Mouse (Mus musculus) liver, embryonic 16.5 days (tissue): ENCODE measurements at regions not wholly inside any gene's neighbourhood (a gene's known extent, or its start where the extent isn't known, plus 50 kb on each side); places are given as distances from the start of the nearest gene placed in this dataset.

Source experiments
- ATAC-seq: fragments of 200-750 bp; cut with Nextera tagmentation; 2 replicates; pipeline ENCODE4 v1.8.0; 2017; ENCODE audit warnings: low read depth, mild to moderate bottlenecking, moderate number of reproducible peaks, moderate library complexity
- H3K27ac ChIP-seq: fragments of 300-500 bp; sonication (generic); 2 replicates; pipeline ENCODE4 v1.5.1; 2014; ENCODE audit warnings: mild to moderate bottlenecking, low read length
- H3K27me3 ChIP-seq: fragments of 300-500 bp; sonication (generic); 2 replicates; pipeline ENCODE4 v1.6.1; 2014; ENCODE audit warnings: low read depth, low read length, mixed read lengths; ENCODE audit not compliant: control insufficient read depth, insufficient read depth
- H3K36me3 ChIP-seq: fragments of 300-500 bp; sonication (generic); 2 replicates; pipeline ENCODE4 v1.6.1; 2014; ENCODE audit warnings: mild to moderate bottlenecking; ENCODE audit not compliant: control insufficient read depth, insufficient read depth
- H3K4me1 ChIP-seq: fragments of 300-500 bp; sonication (generic); 2 replicates; pipeline ENCODE4 v1.6.1; 2014; ENCODE audit warnings: low read depth, low read length, mixed read lengths; ENCODE audit not compliant: control insufficient read depth
- H3K4me2 ChIP-seq: fragments of 300-500 bp; sonication (generic); 2 replicates; pipeline ENCODE4 v1.6.1; 2014; ENCODE audit warnings: low read depth, low read length, mixed read lengths
- H3K4me3 ChIP-seq: fragments of 300-500 bp; sonication (generic); 2 replicates; pipeline ENCODE4 v1.5.1; 2014; ENCODE audit warnings: low read depth, mild to moderate bottlenecking, low read length
- H3K9ac ChIP-seq: fragments of 300-500 bp; sonication (generic); 2 replicates; pipeline ENCODE4 v1.6.1; 2014; ENCODE audit warnings: low read depth, low read length
- H3K9me3 ChIP-seq: fragments of 300-500 bp; sonication (generic); replicated peaks from 2 replicates; pipeline ENCODE4 v1.6.1; 2016; ENCODE audit warnings: low read length; ENCODE audit not compliant: control insufficient read depth
- WGBS: fragments of 180-500 bp; shearing (Covaris S2); extraction: QIAGEN DNeasy Blood & Tissue Kit; methylation state at CpG from one replicate; pipeline ENCODE4 v1.1.7; 2014; ENCODE audit not compliant: insufficient replicate concordance; 5-methylcytosine and 5-hydroxymethylcytosine counted together

GRCm38 (mm10) chr9:47400117-47400823 is 129.7 kb upstream of the Cadm1 start:
- H3K9me3 ChIP-seq: no peaks in the 10 kb centered on the region
- no peak overlapping the region for H3K4me3 ChIP-seq
- no peak overlapping the region for H3K27ac ChIP-seq
- WGBS: 20% methylated on average over 7 of the region's 7 CpGs
- H3K4me1 ChIP-seq: no peaks in the 10 kb centered on the region; the same call in 1 of the 2 replicates
- H3K9ac ChIP-seq: no peak overlapping the region
- ATAC-seq: peak; percentile 60; the same call in 1 of the 2 replicates
- no peaks in the 10 kb centered on the region for H3K27me3 ChIP-seq
- H3K4me2 ChIP-seq: no peak overlapping the region
- H3K36me3 ChIP-seq: no peaks in the 10 kb centered on the region

GRCm38 (mm10) chr9:47401511-47401910 is 128.5 kb upstream of the Cadm1 start:
- H3K4me3 ChIP-seq: no peak overlapping the region
- no peaks in the 10 kb centered on the region for H3K27me3 ChIP-seq
- H3K27ac ChIP-seq: no peak overlapping the region
- no peaks in the 10 kb centered on the region; the same call in 1 of the 2 replicates for H3K4me1 ChIP-seq
- H3K36me3 ChIP-seq: no peaks in the 10 kb centered on the region
- 70% methylated on average over 11 of the region's 11 CpGs for WGBS
- H3K4me2 ChIP-seq: no peak overlapping the region
- H3K9ac ChIP-seq: no peak overlapping the region
- no peaks in the 10 kb centered on the region for H3K9me3 ChIP-seq
- no peak for ATAC-seq

GRCm38 (mm10) chr9:47403317-47403716 is 126.7 kb upstream of the Cadm1 start:
- H3K27me3 ChIP-seq: no peaks in the 10 kb centered on the region
- H3K4me2 ChIP-seq: no peak overlapping the region
- no peaks in the 10 kb centered on the region for H3K36me3 ChIP-seq
- no peak overlapping the region for H3K27ac ChIP-seq
- no peaks in the 10 kb centered on the region for H3K9me3 ChIP-seq
- no peak for ATAC-seq
- no peaks in the 10 kb centered on the region; the same call in 1 of the 2 replicates for H3K4me1 ChIP-seq
- no peak overlapping the region for H3K9ac ChIP-seq
- H3K4me3 ChIP-seq: no peak overlapping the region
- WGBS: 73% methylated on average over 11 of the region's 11 CpGs

GRCm38 (mm10) chr9:47404821-47405220 is 125.2 kb upstream of the Cadm1 start:
- no peaks in the 10 kb centered on the region for H3K9me3 ChIP-seq
- no peak overlapping the region for H3K4me3 ChIP-seq
- no peaks in the 10 kb centered on the region; the same call in 1 of the 2 replicates for H3K4me1 ChIP-seq
- 31% methylated on average over 3 of the region's 3 CpGs for WGBS
- H3K36me3 ChIP-seq: no peaks in the 10 kb centered on the region
- H3K4me2 ChIP-seq: no peak overlapping the region
- no peak for ATAC-seq
- H3K9ac ChIP-seq: no peak overlapping the region
- H3K27me3 ChIP-seq: no peaks in the 10 kb centered on the region
- no peak overlapping the region for H3K27ac ChIP-seq

GRCm38 (mm10) chr9:47405547-47405946 is 124.4 kb upstream of the Cadm1 start:
- Histone ChIP-seq H3K36me3 (no peaks in the 10 kb centered on the region), H3K27me3 (no peaks in the 10 kb centered on the region), H3K9ac (no peak overlapping the region), H3K9me3 (no peaks in the 10 kb centered on the region), H3K4me3 (no peak overlapping the region), H3K27ac (no peak overlapping the region), H3K4me2 (no peak overlapping the region), H3K4me1 (no peaks in the 10 kb centered on the region; the same call in 1 of the 2 replicates)
- WGBS: 61% methylated on average over 4 of the region's 4 CpGs
- no peak for ATAC-seq

GRCm38 (mm10) chr9:47407007-47407670 is 122.8 kb upstream of the Cadm1 start:
- no peak for ATAC-seq
- Histone ChIP-seq H3K4me2 (no peak overlapping the region), H3K4me3 (no peak overlapping the region), H3K36me3 (no peaks in the 10 kb centered on the region), H3K9ac (no peak overlapping the region), H3K9me3 (no peaks in the 10 kb centered on the region), H3K27ac (no peak overlapping the region), H3K4me1 (no peaks in the 10 kb centered on the region), H3K27me3 (no peaks in the 10 kb centered on the region)
- 45% methylated on average over 7 of the region's 7 CpGs for WGBS

- Histone ChIP-seq H3K27me3 (no peaks in the 10 kb centered on the region), H3K4me1 (no peaks in the 10 kb centered on the region), H3K36me3 (no peaks in the 10 kb centered on the region), H3K4me3 (no peak overlapping the region), H3K27ac (no peak overlapping the region), H3K4me2 (no peak overlapping the region), H3K9me3 (no peaks in the 10 kb centered on the region), H3K9ac (no peak overlapping the region)
- no peak for ATAC-seq
- 39% methylated on average over 4 of the region's 4 CpGs for WGBS
These were observed 121.9 kb upstream of the Cadm1 start for GRCm38 (mm10) chr9:47408061-47408460.

GRCm38 (mm10) chr9:47409579-47409978 is 120.4 kb upstream of the Cadm1 start:
- no peaks in the 10 kb centered on the region for H3K27me3 ChIP-seq
- no peak overlapping the region for H3K4me2 ChIP-seq
- no peak overlapping the region for H3K4me3 ChIP-seq
- WGBS: 69% methylated on average over 6 of the region's 6 CpGs
- no peaks in the 10 kb centered on the region for H3K9me3 ChIP-seq
- H3K4me1 ChIP-seq: no peaks in the 10 kb centered on the region
- H3K36me3 ChIP-seq: no peaks in the 10 kb centered on the region
- ATAC-seq: no peak
- H3K9ac ChIP-seq: no peak overlapping the region
- no peak overlapping the region for H3K27ac ChIP-seq

- WGBS: 53% methylated on average over 2 of the region's 2 CpGs
- H3K4me1 ChIP-seq: no peaks in the 10 kb centered on the region
- ATAC-seq: no peak
These were observed 117.2 kb upstream of the Cadm1 start for GRCm38 (mm10) chr9:47412786-47413185.

More at GRCm38 (mm10) chr9:47412786-47413185, 117.2 kb upstream of the Cadm1 start:
- no peaks in the 10 kb centered on the region for H3K9me3 ChIP-seq
- H3K4me3 ChIP-seq: no peak overlapping the region
- H3K36me3 ChIP-seq: no peaks in the 10 kb centered on the region
- H3K4me2 ChIP-seq: no peak overlapping the region
- H3K9ac ChIP-seq: no peak overlapping the region
- H3K27ac ChIP-seq: no peak overlapping the region
- no peaks in the 10 kb centered on the region for H3K27me3 ChIP-seq
